Mouse (Mus musculus): ENCODE results near the gene Spaca6.

The Spaca6 gene

GRCm38 (mm10) chr17:17826751-17827657 is at the start of gene Spaca6:
Gene Spaca6, plus strand, starts transcription at chr17:17827158.
- DNase-seq (ENCODE audit: low spot score) = no peak

- no peak for DNase-seq (ENCODE audit: low spot score)
Measured at GRCm38 (mm10) chr17:17790866-17791630, 35.9 kb upstream of the Spaca6 start.

- DNase-seq (ENCODE audit: low spot score) = no peak
Measured at GRCm38 (mm10) chr17:17792578-17792977, 34.4 kb upstream of the Spaca6 start.

GRCm38 (mm10) chr17:17795527-17795926 is 31.4 kb upstream of the Spaca6 start:
- no peak for DNase-seq (ENCODE audit: low spot score)

GRCm38 (mm10) chr17:17823612-17824336 is 3.2 kb upstream of the Spaca6 start:
- no peak for DNase-seq (ENCODE audit: low spot score)

- DNase-seq (ENCODE audit: low spot score) = no peak
Measured at GRCm38 (mm10) chr17:17825921-17826591, 902 bp upstream of the Spaca6 start.

GRCm38 (mm10) chr17:17827658-17828190 is 766 bp downstream of the Spaca6 start:
- DNase-seq (ENCODE audit: low spot score) = no peak

- no peak for DNase-seq (ENCODE audit: low spot score)
Measured at GRCm38 (mm10) chr17:17828191-17828981, 1.4 kb downstream of the Spaca6 start.

GRCm38 (mm10) chr17:17829052-17829785 is 2.3 kb downstream of the Spaca6 start:
- DNase-seq (ENCODE audit: low spot score) = no peak

- no peak for DNase-seq (ENCODE audit: low spot score)
Measured at GRCm38 (mm10) chr17:17829816-17830535, 3.0 kb downstream of the Spaca6 start.

- DNase-seq (ENCODE audit: low spot score) = no peak
Measured at GRCm38 (mm10) chr17:17830731-17831130, 3.8 kb downstream of the Spaca6 start.

GRCm38 (mm10) chr17:17834896-17835295 is 7.9 kb downstream of the Spaca6 start:
- no peak for DNase-seq (ENCODE audit: low spot score)

GRCm38 (mm10) chr17:17836101-17836500 is 9.1 kb downstream of the Spaca6 start:
- no peak for DNase-seq (ENCODE audit: low spot score)

GRCm38 (mm10) chr17:17837426-17837825 is 10.5 kb downstream of the Spaca6 start:
- DNase-seq (ENCODE audit: low spot score) = no peak

- peak; percentile 88 for DNase-seq (ENCODE audit: low spot score)
Measured at GRCm38 (mm10) chr17:17837919-17838701, 11.2 kb downstream of the Spaca6 start.

- peak; percentile 7 for DNase-seq (ENCODE audit: low spot score)
Measured at GRCm38 (mm10) chr17:17839276-17839675, 12.3 kb downstream of the Spaca6 start.

- DNase-seq (ENCODE audit: low spot score) = no peak
Measured at GRCm38 (mm10) chr17:17840796-17841195, 13.8 kb downstream of the Spaca6 start.

- DNase-seq (ENCODE audit: low spot score) = no peak
Measured at GRCm38 (mm10) chr17:17843534-17844261, 16.7 kb downstream of the Spaca6 start.
